Mouse (Mus musculus) limb, embryonic 15.5 days (tissue): Measurements from ENCODE around the gene Zc3h12a. TPM values are rescaled to one million over a fixed set of nuclear protein-coding genes. Genes with fewer than 3 reads are reported as not detected.

Source experiments
- ATAC-seq: fragments of 200-750 bp; cut with Nextera tagmentation; 2 replicates; pipeline ENCODE4 v1.8.0; 2017; ENCODE audit warnings: low read depth, moderate TSS enrichment; ENCODE audit not compliant: insufficient number of reproducible peaks, low FRiP score, low TSS enrichment
- H3K27ac ChIP-seq: fragments of 300-500 bp; sonication (generic); 2 replicates; pipeline ENCODE4 v1.5.1; 2015; ENCODE audit warnings: moderate library complexity, mild to moderate bottlenecking, inconsistent platforms
- H3K27me3 ChIP-seq: fragments of 300-500 bp; sonication (generic); 2 replicates; pipeline ENCODE4 v1.6.1; 2015; ENCODE audit warnings: inconsistent platforms
- H3K36me3 ChIP-seq: fragments of 300-500 bp; sonication (generic); 2 replicates; pipeline ENCODE4 v1.6.1; 2015; ENCODE audit warnings: inconsistent platforms
- H3K4me1 ChIP-seq: fragments of 300-500 bp; sonication (generic); 2 replicates; pipeline ENCODE4 v1.6.1; 2015; ENCODE audit warnings: inconsistent platforms
- H3K4me2 ChIP-seq: fragments of 300-500 bp; sonication (generic); 2 replicates; pipeline ENCODE4 v1.6.1; 2015; ENCODE audit warnings: mild to moderate bottlenecking, inconsistent platforms
- H3K4me3 ChIP-seq: fragments of 300-500 bp; sonication (generic); 2 replicates; pipeline ENCODE4 v1.5.1; 2015; ENCODE audit warnings: mild to moderate bottlenecking, inconsistent platforms
- H3K9ac ChIP-seq: fragments of 300-500 bp; sonication (generic); 2 replicates; pipeline ENCODE4 v1.6.1; 2015; ENCODE audit warnings: inconsistent platforms
- H3K9me3 ChIP-seq: fragments of 300-500 bp; sonication (generic); 2 replicates; pipeline ENCODE4 v1.6.1; 2016; ENCODE audit warnings: inconsistent platforms
- WGBS: fragments of 180-500 bp; shearing (Covaris S2); methylation state at CpG from one replicate; pipeline ENCODE4 v1.1.7; 2015; 5-methylcytosine and 5-hydroxymethylcytosine counted together
- polyA plus RNA-seq: library from polyadenylated mRNA; unstranded; fragments of >200 nt; fragmentation: Nextera tagmentation; extraction: Ambion mirVana; gene quantifications from 2 replicates; pipeline ENCODE4 v1.2.1, GENCODE M21; 2015

Zc3h12a gene
- polyA plus RNA-seq, 1 experiment from 2014 or later: 1.8 TPM

GRCm38 (mm10) chr4:125160320-125160950 is 32.8 kb upstream of the Zc3h12a start:
- ATAC-seq: no peak
- H3K9me3 ChIP-seq: no peaks in the 10 kb centered on the region
- 0 out of 2 replicates have a peak, but pooled peaks cover 5% of the 10 kb centered on the region for H3K4me1 ChIP-seq
- no peak overlapping the region for H3K9ac ChIP-seq
- no peaks in the 10 kb centered on the region for H3K36me3 ChIP-seq
- no peak overlapping the region for H3K4me3 ChIP-seq
- H3K27ac ChIP-seq: no peak overlapping the region
- 0 out of 2 replicates have a peak, but pooled peaks cover 8% of the 10 kb centered on the region for H3K27me3 ChIP-seq
- H3K4me2 ChIP-seq: peak overlapping the region; percentile 28; the same call in 1 of the 2 replicates
- WGBS: 8% methylated on average over 19 of the region's 19 CpGs

GRCm38 (mm10) chr4:125158581-125159317 is 31.1 kb upstream of the Zc3h12a start:
- no peak overlapping the region for H3K9ac ChIP-seq
- ATAC-seq: no peak
- no peak overlapping the region for H3K4me2 ChIP-seq
- no peak overlapping the region for H3K27ac ChIP-seq
- H3K4me3 ChIP-seq: no peak overlapping the region
- no peaks in the 10 kb centered on the region for H3K9me3 ChIP-seq
- 59% methylated on average over 20 of the region's 20 CpGs for WGBS
- no peaks in the 10 kb centered on the region for H3K36me3 ChIP-seq
- 0 out of 2 replicates have a peak, but pooled peaks cover 8% of the 10 kb centered on the region for H3K27me3 ChIP-seq
- 0 out of 2 replicates have a peak, but pooled peaks cover 5% of the 10 kb centered on the region for H3K4me1 ChIP-seq

- no peak overlapping the region for H3K9ac ChIP-seq
- H3K4me3 ChIP-seq: no peak overlapping the region
- no peak overlapping the region for H3K4me2 ChIP-seq
- no peaks in the 10 kb centered on the region for H3K9me3 ChIP-seq
- 83% methylated on average over 2 of the region's 2 CpGs for WGBS
- no peaks in the 10 kb centered on the region for H3K36me3 ChIP-seq
- H3K27ac ChIP-seq: no peak overlapping the region
- 0 out of 2 replicates have a peak, but pooled peaks cover 5% of the 10 kb centered on the region for H3K4me1 ChIP-seq
- ATAC-seq: no peak
- H3K27me3 ChIP-seq: 0 out of 2 replicates have a peak, but pooled peaks cover 8% of the 10 kb centered on the region
Measured at GRCm38 (mm10) chr4:125158081-125158480, 30.4 kb upstream of the Zc3h12a start.

GRCm38 (mm10) chr4:125157322-125157721 is 29.7 kb upstream of the Zc3h12a start:
- Histone ChIP-seq H3K27me3 (0 out of 2 replicates have a peak, but pooled peaks cover 8% of the 10 kb centered on the region), H3K27ac (no peak overlapping the region), H3K9me3 (no peaks in the 10 kb centered on the region), H3K9ac (no peak overlapping the region), H3K4me1 (0 out of 2 replicates have a peak, but pooled peaks cover 5% of the 10 kb centered on the region), H3K4me2 (no peak overlapping the region), H3K36me3 (no peaks in the 10 kb centered on the region), H3K4me3 (no peak overlapping the region)
- no peak for ATAC-seq
- WGBS: 45% methylated on average over 3 of the region's 3 CpGs

GRCm38 (mm10) chr4:125155646-125156045 is 28.0 kb upstream of the Zc3h12a start:
- Histone ChIP-seq H3K4me2 (no peak overlapping the region), H3K27me3 (0 out of 2 replicates have a peak, but pooled peaks cover 6% of the 10 kb centered on the region), H3K9ac (no peak overlapping the region), H3K4me1 (0 out of 2 replicates have a peak, but pooled peaks cover 4% of the 10 kb centered on the region), H3K9me3 (no peaks in the 10 kb centered on the region), H3K27ac (no peak overlapping the region), H3K4me3 (no peak overlapping the region), H3K36me3 (no peaks in the 10 kb centered on the region)
- 85% methylated on average over 5 of the region's 5 CpGs for WGBS
- ATAC-seq: no peak

GRCm38 (mm10) chr4:125153659-125154241 is 26.1 kb upstream of the Zc3h12a start:
- Histone ChIP-seq H3K9me3 (no peaks in the 10 kb centered on the region), H3K9ac (no peak overlapping the region), H3K36me3 (no peaks in the 10 kb centered on the region), H3K4me3 (no peak overlapping the region), H3K27ac (no peak overlapping the region), H3K4me1 (peaks cover 7% of the 10 kb centered on the region), H3K4me2 (no peak overlapping the region), H3K27me3 (0 out of 2 replicates have a peak, but pooled peaks cover 1% of the 10 kb centered on the region)
- no peak for ATAC-seq
- 60% methylated on average over 4 of the region's 4 CpGs for WGBS

- H3K4me2 ChIP-seq: no peak overlapping the region
- peaks cover 7% of the 10 kb centered on the region for H3K4me1 ChIP-seq
- no peak overlapping the region for H3K4me3 ChIP-seq
- 88% methylated on average over 6 of the region's 6 CpGs for WGBS
- ATAC-seq: no peak
- H3K36me3 ChIP-seq: no peaks in the 10 kb centered on the region
- no peak overlapping the region for H3K9ac ChIP-seq
- no peak overlapping the region for H3K27ac ChIP-seq
- no peaks in the 10 kb centered on the region for H3K9me3 ChIP-seq
- no peaks in the 10 kb centered on the region for H3K27me3 ChIP-seq
Measured at GRCm38 (mm10) chr4:125152469-125152868, 24.8 kb upstream of the Zc3h12a start.

- Histone ChIP-seq H3K27ac (no peak overlapping the region), H3K9ac (no peak overlapping the region), H3K27me3 (0 out of 2 replicates have a peak, but pooled peaks cover 8% of the 10 kb centered on the region), H3K4me1 (peaks cover 17% of the 10 kb centered on the region), H3K4me3 (no peak overlapping the region), H3K4me2 (no peak overlapping the region), H3K36me3 (no peaks in the 10 kb centered on the region), H3K9me3 (no peaks in the 10 kb centered on the region)
- 20% methylated on average over 5 of the region's 5 CpGs for WGBS
- no peak for ATAC-seq
Measured at GRCm38 (mm10) chr4:125149460-125149859, 21.8 kb upstream of the Zc3h12a start.

GRCm38 (mm10) chr4:125147970-125148369 is 20.3 kb upstream of the Zc3h12a start:
- ATAC-seq: no peak
- Histone ChIP-seq H3K4me1 (peaks cover 17% of the 10 kb centered on the region), H3K4me3 (no peak overlapping the region), H3K4me2 (no peak overlapping the region), H3K27me3 (0 out of 2 replicates have a peak, but pooled peaks cover 13% of the 10 kb centered on the region), H3K36me3 (no peaks in the 10 kb centered on the region), H3K27ac (no peak overlapping the region), H3K9me3 (no peaks in the 10 kb centered on the region), H3K9ac (no peak overlapping the region)
- 94% methylated on average over 4 of the region's 4 CpGs for WGBS

GRCm38 (mm10) chr4:125145213-125145612 is 17.6 kb upstream of the Zc3h12a start:
- H3K4me2 ChIP-seq: no peak overlapping the region
- H3K27me3 ChIP-seq: 0 out of 2 replicates have a peak, but pooled peaks cover 14% of the 10 kb centered on the region
- H3K9ac ChIP-seq: no peak overlapping the region
- no peaks in the 10 kb centered on the region for H3K9me3 ChIP-seq
- no peak overlapping the region for H3K27ac ChIP-seq
- no peak for ATAC-seq
- peaks cover 17% of the 10 kb centered on the region for H3K4me1 ChIP-seq
- no peaks in the 10 kb centered on the region for H3K36me3 ChIP-seq
- 32% methylated on average over 10 of the region's 10 CpGs for WGBS
- no peak overlapping the region for H3K4me3 ChIP-seq

- Histone ChIP-seq H3K27ac (no peak overlapping the region), H3K9ac (no peak overlapping the region)
Measured at GRCm38 (mm10) chr4:125144627-125145026, 17.0 kb upstream of the Zc3h12a start.

More at GRCm38 (mm10) chr4:125144627-125145026, 17.0 kb upstream of the Zc3h12a start:
- H3K36me3 ChIP-seq: no peaks in the 10 kb centered on the region
- peaks cover 14% of the 10 kb centered on the region for H3K4me1 ChIP-seq
- H3K27me3 ChIP-seq: 0 out of 2 replicates have a peak, but pooled peaks cover 14% of the 10 kb centered on the region
- H3K4me3 ChIP-seq: no peak overlapping the region
- ATAC-seq: no peak
- 34% methylated on average over 7 of the region's 7 CpGs for WGBS
- no peaks in the 10 kb centered on the region for H3K9me3 ChIP-seq
- H3K4me2 ChIP-seq: no peak overlapping the region
